Mouse (Mus musculus): Measurements from ENCODE around the gene D1Ertd622e. TPM values are rescaled to one million over a fixed set of nuclear protein-coding genes. Genes with fewer than 3 reads are reported as not detected.
A peak's percentile ranks its signal among the peaks of the same experiment; 100 is the strongest.

Gene D1Ertd622e
- polyA plus RNA-seq, 1 experiment from 2014 or later = 15.7 TPM

DNA sequence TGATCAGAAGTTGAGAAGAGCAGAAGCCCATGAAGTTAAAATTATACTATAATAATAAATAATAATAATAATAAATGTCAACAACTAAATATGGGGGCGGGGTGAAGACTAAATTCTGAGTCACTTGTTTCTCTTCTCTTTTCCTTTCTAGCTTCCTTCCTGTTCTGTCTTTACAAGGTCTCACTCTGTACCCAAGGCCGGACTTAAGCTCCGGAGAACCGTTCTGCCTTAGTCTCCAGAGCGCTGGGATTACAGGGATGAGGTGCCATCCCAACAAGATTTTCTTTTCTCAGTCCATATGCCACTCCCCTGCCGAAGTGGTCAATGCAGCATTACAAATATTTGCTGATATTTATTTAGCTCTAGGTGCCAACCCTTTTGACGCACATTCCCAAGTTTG lies 450 bp upstream of the D1Ertd622e start:
- H3K27ac ChIP-seq (replicated peaks) = peak overlapping the region; percentile 89
- peak; percentile 25; the same call in 1 of the 2 replicates for ATAC-seq (ENCODE audit: low FRiP score, low TSS enrichment)
- DNase-seq (ENCODE audit: low spot score) = no peak

DNA sequence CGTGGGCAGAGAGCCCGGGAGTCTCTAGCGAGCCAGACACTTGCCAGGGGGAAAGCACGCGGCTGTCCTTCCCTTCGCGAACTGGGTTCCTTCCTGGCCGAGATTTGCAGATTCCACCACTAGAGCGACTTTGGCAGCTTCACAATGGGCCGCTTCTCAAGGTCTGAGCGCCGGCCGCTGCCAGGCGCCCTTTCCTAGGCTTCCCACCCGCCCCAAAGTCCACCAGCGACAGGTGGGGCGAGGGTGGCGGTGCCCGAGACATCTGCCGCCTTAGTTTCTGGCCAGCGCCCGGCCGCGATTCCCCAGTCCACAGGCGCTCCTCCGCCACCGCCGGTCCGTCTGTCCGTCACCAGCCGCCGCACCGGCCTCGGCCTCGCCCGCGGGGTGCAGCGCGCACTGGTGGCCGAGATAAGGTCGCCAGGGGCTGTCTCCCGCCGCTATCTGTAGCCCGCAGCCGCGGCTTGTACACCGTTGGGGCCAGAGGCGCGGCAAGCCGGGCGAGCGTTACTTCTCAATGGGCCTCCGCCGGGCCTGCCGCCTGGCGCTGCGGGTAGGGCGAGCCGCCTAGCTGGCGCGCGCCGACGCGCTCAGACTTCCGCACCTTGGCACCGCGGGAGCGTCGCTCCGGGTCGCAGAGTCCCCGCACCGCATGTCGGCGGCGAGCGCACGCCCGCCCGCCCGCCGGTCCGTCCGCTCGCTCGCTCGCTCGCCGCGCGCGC lies 1.0 kb downstream of the D1Ertd622e start:
- Histone ChIP-seq H3K4me1 (replicated peaks; ENCODE audit: control insufficient read depth, insufficient read depth) (0 out of 2 replicates have a peak, but pooled peaks cover 2% of the 10 kb centered on the region), H3K9me3 (ENCODE audit: control insufficient read depth, low read length) (no peaks in the 10 kb centered on the region), H3K27ac (replicated peaks) (peak overlapping the region; percentile 89), H3K4me3 (ENCODE audit: low read depth, low read length) (peak overlapping the region; percentile 85), H3K36me3 (ENCODE audit: control insufficient read depth, insufficient read depth, low read length) (no peaks in the 10 kb centered on the region), H3K4me2 (replicated peaks; ENCODE audit: low read depth) (peak overlapping the region; percentile 96), H3K27me3 (ENCODE audit: control insufficient read depth, insufficient read depth, low read length) (no peaks in the 10 kb centered on the region), H3K9ac (ENCODE audit: low read length) (peak overlapping the region; percentile 75)
- peak; percentile 62 for ATAC-seq (ENCODE audit: low FRiP score, low TSS enrichment)
- TF ChIP-seq CTCF (IDR thresholded peaks at IDR 0.05; ENCODE audit: low read depth) (peak; percentile 38), EP300 (optimal IDR thresholded peaks at IDR 0.05) (no peak)
- DNase-seq (ENCODE audit: low spot score) = peak; percentile 65
- WGBS = under 1% methylated on average over 51 of the region's 93 CpGs

More for the DNA sequence above, 450 bp upstream of the D1Ertd622e start:
- Histone ChIP-seq H3K9ac (ENCODE audit: low read length) (peak overlapping the region; percentile 75), H3K27me3 (ENCODE audit: control insufficient read depth, insufficient read depth, low read length) (no peaks in the 10 kb centered on the region), H3K9me3 (ENCODE audit: control insufficient read depth, low read length) (no peaks in the 10 kb centered on the region), H3K4me2 (replicated peaks; ENCODE audit: low read depth) (peak overlapping the region; percentile 96), H3K4me3 (ENCODE audit: low read depth, low read length) (peak overlapping the region; percentile 85), H3K4me1 (replicated peaks; ENCODE audit: control insufficient read depth, insufficient read depth) (0 out of 2 replicates have a peak, but pooled peaks cover 2% of the 10 kb centered on the region), H3K36me3 (ENCODE audit: control insufficient read depth, insufficient read depth, low read length) (no peaks in the 10 kb centered on the region)
- TF ChIP-seq CTCF (IDR thresholded peaks at IDR 0.05; ENCODE audit: low read depth) (no peak), EP300 (optimal IDR thresholded peaks at IDR 0.05) (no peak)
- 21% methylated on average over 7 of the region's 7 CpGs for WGBS

GRCm38 (mm10) chr1:97659405-97659804 lies 2.5 kb downstream of the D1Ertd622e start:
- ATAC-seq (ENCODE audit: low FRiP score, low TSS enrichment) (no peak), DNase-seq (ENCODE audit: low spot score) (no peak)
- WGBS = 69% methylated on average over 7 of the region's 7 CpGs

GRCm38 (mm10) chr1:97657786-97658185 lies 4.1 kb downstream of the D1Ertd622e start:
- Histone ChIP-seq H3K4me3 (ENCODE audit: low read depth, low read length) (no peak overlapping the region), H3K4me1 (replicated peaks; ENCODE audit: control insufficient read depth, insufficient read depth) (0 out of 2 replicates have a peak, but pooled peaks cover 2% of the 10 kb centered on the region), H3K9ac (ENCODE audit: low read length) (no peak overlapping the region), H3K9me3 (ENCODE audit: control insufficient read depth, low read length) (no peaks in the 10 kb centered on the region), H3K27me3 (ENCODE audit: control insufficient read depth, insufficient read depth, low read length) (no peaks in the 10 kb centered on the region), H3K27ac (replicated peaks) (no peak overlapping the region), H3K36me3 (ENCODE audit: control insufficient read depth, insufficient read depth, low read length) (no peaks in the 10 kb centered on the region), H3K4me2 (replicated peaks; ENCODE audit: low read depth) (no peak overlapping the region)
- DNase-seq (ENCODE audit: low spot score) = no peak
- TF ChIP-seq CTCF (IDR thresholded peaks at IDR 0.05; ENCODE audit: low read depth) (no peak), EP300 (optimal IDR thresholded peaks at IDR 0.05) (no peak)
- WGBS = 74% methylated on average over 2 of the region's 2 CpGs
- no peak for ATAC-seq (ENCODE audit: low FRiP score, low TSS enrichment)

More at GRCm38 (mm10) chr1:97659405-97659804, 2.5 kb downstream of the D1Ertd622e start:
- H3K9me3 ChIP-seq (ENCODE audit: control insufficient read depth, low read length) = no peaks in the 10 kb centered on the region
- TF ChIP-seq EP300 (optimal IDR thresholded peaks at IDR 0.05) (no peak), CTCF (IDR thresholded peaks at IDR 0.05; ENCODE audit: low read depth) (no peak)
- no peaks in the 10 kb centered on the region for H3K27me3 ChIP-seq (ENCODE audit: control insufficient read depth, insufficient read depth, low read length)
- H3K36me3 ChIP-seq (ENCODE audit: control insufficient read depth, insufficient read depth, low read length) = no peaks in the 10 kb centered on the region
- H3K9ac ChIP-seq (ENCODE audit: low read length) = no peak overlapping the region
- no peak overlapping the region for H3K27ac ChIP-seq (replicated peaks)
- 0 out of 2 replicates have a peak, but pooled peaks cover 2% of the 10 kb centered on the region for H3K4me1 ChIP-seq (replicated peaks; ENCODE audit: control insufficient read depth, insufficient read depth)
- H3K4me2 ChIP-seq (replicated peaks; ENCODE audit: low read depth) = no peak overlapping the region
- H3K4me3 ChIP-seq (ENCODE audit: low read depth, low read length) = no peak overlapping the region

DNA sequence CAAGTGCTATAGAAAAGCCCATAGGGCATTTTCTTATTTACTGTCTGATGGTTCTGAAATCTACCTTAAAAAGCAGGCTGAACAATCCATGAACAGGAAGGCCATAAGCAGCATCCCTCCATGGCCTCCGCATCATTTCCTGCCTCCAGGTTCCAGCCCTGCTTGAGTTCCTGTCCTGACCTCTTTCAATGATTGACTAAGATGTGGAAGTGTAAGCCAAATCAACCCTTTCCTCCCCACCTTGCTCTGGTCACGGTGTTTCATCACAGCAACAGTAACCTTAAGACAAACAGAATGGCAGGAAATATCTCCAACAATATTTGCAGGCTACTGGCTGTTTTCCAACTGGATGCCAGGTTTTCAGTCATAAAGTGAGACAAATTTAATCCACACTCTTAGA lies 4.7 kb downstream of the D1Ertd622e start:
- H3K4me2 ChIP-seq (replicated peaks; ENCODE audit: low read depth) = no peak overlapping the region
- WGBS = 45% methylated on average over 2 of the region's 2 CpGs
- DNase-seq (ENCODE audit: low spot score) (no peak), ATAC-seq (ENCODE audit: low FRiP score, low TSS enrichment) (no peak)
- no peaks in the 10 kb centered on the region for H3K36me3 ChIP-seq (ENCODE audit: control insufficient read depth, insufficient read depth, low read length)
- H3K27me3 ChIP-seq (ENCODE audit: control insufficient read depth, insufficient read depth, low read length) = no peaks in the 10 kb centered on the region
- 0 out of 2 replicates have a peak, but pooled peaks cover 2% of the 10 kb centered on the region for H3K4me1 ChIP-seq (replicated peaks; ENCODE audit: control insufficient read depth, insufficient read depth)
- TF ChIP-seq EP300 (optimal IDR thresholded peaks at IDR 0.05) (no peak), CTCF (IDR thresholded peaks at IDR 0.05; ENCODE audit: low read depth) (no peak)
- H3K9ac ChIP-seq (ENCODE audit: low read length) = no peak overlapping the region
- H3K4me3 ChIP-seq (ENCODE audit: low read depth, low read length) = no peak overlapping the region
- H3K9me3 ChIP-seq (ENCODE audit: control insufficient read depth, low read length) = no peaks in the 10 kb centered on the region
- no peak overlapping the region for H3K27ac ChIP-seq (replicated peaks)

- no peaks in the 10 kb centered on the region for H3K36me3 ChIP-seq (ENCODE audit: control insufficient read depth, insufficient read depth, low read length)
- TF ChIP-seq EP300 (optimal IDR thresholded peaks at IDR 0.05) (no peak), CTCF (IDR thresholded peaks at IDR 0.05; ENCODE audit: low read depth) (no peak)
- no peaks in the 10 kb centered on the region for H3K4me1 ChIP-seq (replicated peaks; ENCODE audit: control insufficient read depth, insufficient read depth)
- no peak overlapping the region for H3K4me3 ChIP-seq (ENCODE audit: low read depth, low read length)
- no peaks in the 10 kb centered on the region for H3K9me3 ChIP-seq (ENCODE audit: control insufficient read depth, low read length)
- 86% methylated on average over 6 of the region's 6 CpGs for WGBS
- no peaks in the 10 kb centered on the region for H3K27me3 ChIP-seq (ENCODE audit: control insufficient read depth, insufficient read depth, low read length)
- ATAC-seq (ENCODE audit: low FRiP score, low TSS enrichment) = no peak
- no peak overlapping the region for H3K4me2 ChIP-seq (replicated peaks; ENCODE audit: low read depth)
- no peak for DNase-seq (ENCODE audit: low spot score)
- H3K27ac ChIP-seq (replicated peaks) = no peak overlapping the region
- H3K9ac ChIP-seq (ENCODE audit: low read length) = no peak overlapping the region
These were observed 7.4 kb downstream of the D1Ertd622e start for GRCm38 (mm10) chr1:97654397-97654975.
